Mouse (Mus musculus): ENCODE measurements at regions not wholly inside any gene's neighbourhood (a gene's known extent, or its start where the extent isn't known, plus 50 kb on each side); places are given as distances from the start of the nearest gene placed in this dataset.

- TF ChIP-seq CTCF (IDR thresholded peaks at IDR 0.05; ENCODE audit: low read depth) (no peak), EP300 (optimal IDR thresholded peaks at IDR 0.05) (no peak)
Measured at GRCm38 (mm10) chr19:60124638-60125037, 101.9 kb downstream of the Fam204a start.
